Mouse (Mus musculus) stomach, embryonic 14.5 days (tissue): ENCODE measurements at regions not wholly inside any gene's neighbourhood (a gene's known extent, or its start where the extent isn't known, plus 50 kb on each side); places are given as distances from the start of the nearest gene placed in this dataset.
A peak's percentile ranks its signal among the peaks of the same experiment; 100 is the strongest.

Experiments
- ATAC-seq: fragments of 200-750 bp; cut with Nextera tagmentation; 2 replicates; pipeline ENCODE4 v1.8.0; 2017; ENCODE audit warnings: low read depth, moderate TSS enrichment; ENCODE audit not compliant: insufficient number of reproducible peaks, insufficient read depth, low FRiP score
- H3K27ac ChIP-seq: fragments of 300-500 bp; sonication (generic); 2 replicates; pipeline ENCODE4 v1.5.1; 2014; ENCODE audit warnings: mild to moderate bottlenecking, low read length, moderate library complexity, mixed read lengths
- H3K27me3 ChIP-seq: fragments of 300-500 bp; sonication (generic); 2 replicates; pipeline ENCODE4 v1.6.1; 2014; ENCODE audit warnings: low read length, control low read depth, mixed read lengths; ENCODE audit not compliant: control insufficient read depth, insufficient read depth
- H3K36me3 ChIP-seq: fragments of 300-500 bp; sonication (generic); 2 replicates; pipeline ENCODE4 v1.6.1; 2014; ENCODE audit warnings: mild to moderate bottlenecking, control low read depth, low read length, moderate library complexity, mixed read lengths; ENCODE audit not compliant: control insufficient read depth, insufficient read depth
- H3K4me1 ChIP-seq: fragments of 300-500 bp; sonication (generic); 2 replicates; pipeline ENCODE4 v1.6.1; 2014; ENCODE audit warnings: low read length, control low read depth, mixed read lengths; ENCODE audit not compliant: control insufficient read depth, insufficient read depth
- H3K4me2 ChIP-seq: fragments of 300-500 bp; sonication (generic); replicated peaks from 2 replicates; pipeline ENCODE4 v1.6.1; 2014; ENCODE audit warnings: low read depth, low read length, control low read depth
- H3K4me3 ChIP-seq: fragments of 300-500 bp; sonication (generic); 2 replicates; pipeline ENCODE4 v1.5.1; 2014; ENCODE audit warnings: low read depth, low read length, control low read depth
- H3K9ac ChIP-seq: fragments of 300-500 bp; sonication (generic); replicated peaks from 2 replicates; pipeline ENCODE4 v1.6.1; 2014; ENCODE audit warnings: low read depth, mild to moderate bottlenecking, control low read depth, low read length, moderate library complexity, mixed read lengths
- H3K9me3 ChIP-seq: fragments of 300-500 bp; sonication (generic); 2 replicates; pipeline ENCODE4 v1.6.1; 2016; ENCODE audit warnings: low read depth, low read length, control low read depth; ENCODE audit not compliant: control insufficient read depth
- WGBS: fragments of 180-500 bp; shearing (Covaris S2); extraction: QIAGEN DNeasy Blood & Tissue Kit; methylation state at CpG from one replicate; pipeline ENCODE4 v1.1.7; 2014; 5-methylcytosine and 5-hydroxymethylcytosine counted together

DNA sequence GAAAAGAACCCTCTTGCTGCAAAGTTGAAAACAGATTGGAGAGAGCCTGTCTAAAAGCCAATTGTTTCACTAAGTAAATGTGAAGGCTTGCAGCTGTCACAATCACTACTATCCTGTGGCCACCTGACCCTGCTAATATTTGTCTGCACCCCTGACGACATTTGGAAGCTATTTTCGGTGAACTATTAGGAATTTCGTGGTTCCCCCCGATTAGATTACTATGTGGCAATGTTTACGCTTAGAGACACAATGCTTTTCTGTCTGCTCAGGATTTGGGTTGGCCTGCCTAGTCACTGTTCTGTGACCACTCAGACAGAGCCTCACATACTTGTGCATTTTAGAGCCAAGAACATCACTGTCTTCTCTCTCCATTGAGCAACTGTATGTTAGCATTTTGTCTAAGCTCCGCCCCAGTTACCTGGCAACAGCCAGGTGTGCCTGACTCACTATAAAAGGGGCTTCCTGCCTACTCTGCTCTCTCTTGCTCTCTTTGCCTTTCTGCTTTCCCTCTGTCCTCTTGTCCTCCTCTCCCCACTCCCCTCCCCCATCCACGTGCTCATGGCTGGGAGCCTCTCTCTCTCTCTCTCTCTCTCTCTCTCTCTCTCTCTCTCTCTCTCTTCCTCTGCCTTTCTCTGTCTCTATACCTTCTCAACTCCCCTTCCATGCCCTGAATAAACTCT, 59.6 kb upstream of the Efna5 start:
- peak; percentile 37; the same call in 1 of the 2 replicates for ATAC-seq
- peaks cover 3% of the 10 kb centered on the region; the same call in 1 of the 2 replicates for H3K4me1 ChIP-seq
- H3K9me3 ChIP-seq, result no peaks in the 10 kb centered on the region
- H3K27me3 ChIP-seq, result no peaks in the 10 kb centered on the region
- H3K27ac ChIP-seq, result no peak overlapping the region
- WGBS, result 17% methylated on average over 7 of the region's 7 CpGs
- H3K36me3 ChIP-seq, result no peaks in the 10 kb centered on the region
- H3K9ac ChIP-seq, result no peak overlapping the region
- H3K4me2 ChIP-seq, result peak overlapping the region; percentile 28
- H3K4me3 ChIP-seq, result no peak overlapping the region

DNA sequence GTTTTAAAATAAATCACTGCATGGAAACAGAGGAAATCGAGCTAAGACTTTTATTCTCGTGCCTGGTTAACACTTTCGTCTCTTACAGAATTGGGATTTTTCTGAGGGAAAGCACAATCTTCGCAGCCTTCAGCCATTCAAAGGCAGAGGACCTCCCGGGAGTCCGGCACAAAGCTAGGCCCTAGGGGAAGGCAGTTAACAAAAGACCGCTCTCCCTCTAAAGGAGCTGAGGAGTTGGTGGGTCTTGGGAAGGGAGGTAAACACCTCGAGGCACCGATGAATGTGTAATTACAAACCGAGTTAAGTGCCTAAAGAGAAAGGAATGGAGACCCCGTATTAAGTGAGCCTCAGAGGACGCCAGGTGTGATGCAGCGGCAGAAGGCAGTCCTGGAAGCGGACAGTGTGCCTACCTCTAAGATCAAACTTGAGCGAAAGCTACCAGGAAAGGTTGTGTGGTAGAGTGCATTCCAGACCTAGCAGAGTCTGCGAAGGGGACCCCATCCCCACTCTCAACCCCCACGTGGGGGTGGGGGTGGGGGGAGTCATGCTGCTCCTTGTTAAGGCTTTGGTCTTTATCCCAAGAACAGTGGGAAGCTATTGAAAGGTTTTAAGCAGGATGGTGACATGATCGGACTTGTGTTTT, 58.9 kb upstream of the Efna5 start:
- Histone ChIP-seq H3K4me3 (no peak overlapping the region), H3K9ac (no peak overlapping the region), H3K36me3 (no peaks in the 10 kb centered on the region), H3K9me3 (no peaks in the 10 kb centered on the region), H3K4me2 (peak overlapping the region; percentile 28), H3K27ac (no peak overlapping the region), H3K4me1 (peaks cover 3% of the 10 kb centered on the region; the same call in 1 of the 2 replicates), H3K27me3 (no peaks in the 10 kb centered on the region)
- ATAC-seq, result no peak
- WGBS, result 20% methylated on average over 18 of the region's 18 CpGs

DNA sequence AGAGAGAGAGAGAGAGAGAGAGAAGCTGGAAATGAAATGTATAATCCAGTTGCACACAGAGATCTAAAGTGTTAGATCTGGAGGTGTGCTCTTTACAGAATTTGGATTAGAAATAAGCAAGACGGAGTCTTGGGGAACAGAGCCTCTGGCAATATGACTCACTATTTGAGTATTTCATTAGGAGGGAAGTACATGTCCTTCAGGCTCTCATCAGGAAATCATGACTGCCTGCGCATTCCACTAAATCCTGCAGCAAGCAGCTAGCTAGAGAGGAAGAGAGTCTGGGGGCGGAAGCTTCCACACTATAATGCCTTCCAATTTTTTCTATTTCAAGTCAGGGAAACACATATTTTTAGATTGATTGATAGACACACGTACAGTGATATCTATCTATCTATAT, 58.1 kb upstream of the Efna5 start:
- Histone ChIP-seq H3K9ac (no peak overlapping the region), H3K4me2 (no peak overlapping the region), H3K27me3 (no peaks in the 10 kb centered on the region), H3K36me3 (no peaks in the 10 kb centered on the region), H3K4me3 (no peak overlapping the region), H3K9me3 (no peaks in the 10 kb centered on the region), H3K4me1 (peaks cover 3% of the 10 kb centered on the region; the same call in 1 of the 2 replicates), H3K27ac (no peak overlapping the region)
- 64% methylated on average over 4 of the region's 4 CpGs for WGBS
- no peak for ATAC-seq
